Mouse (Mus musculus): ENCODE measurements around the gene Hist3h2a. TPM values are rescaled to one million over a fixed set of nuclear protein-coding genes. Genes with fewer than 3 reads are reported as not detected.

The Hist3h2a gene
- polyA plus RNA-seq, 1 experiment from 2014 or later: 33.0 TPM

DNA sequence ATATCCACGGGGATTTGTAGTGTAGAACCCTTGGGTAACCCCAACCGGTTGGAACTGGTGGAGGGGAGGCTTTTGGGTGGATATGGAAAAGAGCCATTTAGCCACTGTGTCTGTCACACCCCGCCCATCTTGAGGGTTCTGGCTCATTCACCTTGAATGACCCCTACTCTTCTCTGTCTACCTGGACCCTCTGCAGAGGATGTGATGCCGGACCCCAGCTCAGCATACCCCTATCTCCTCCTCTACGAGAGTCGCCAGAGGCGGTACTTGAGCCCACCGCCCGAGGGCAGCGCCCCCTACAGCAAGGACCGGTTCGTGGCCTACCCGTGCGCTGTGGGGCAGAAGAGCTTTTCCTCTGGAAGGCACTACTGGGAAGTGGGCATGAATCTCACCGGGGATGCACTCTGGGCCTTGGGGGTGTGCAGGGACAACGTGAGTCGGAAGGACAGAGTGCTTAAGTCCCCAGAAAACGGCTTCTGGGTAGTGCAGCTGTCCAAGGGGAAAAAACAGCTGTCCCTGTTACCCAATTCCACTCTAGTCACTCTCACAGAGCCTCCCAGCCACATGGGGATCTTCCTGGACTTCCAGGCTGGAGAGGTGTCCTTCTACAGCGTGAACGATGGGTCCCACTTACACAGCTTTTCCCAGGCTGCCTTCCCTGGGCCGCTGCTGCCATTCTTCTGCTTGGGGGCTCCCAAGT is 16.5 kb downstream of the Hist3h2a start:
- H3K27me3 ChIP-seq (ENCODE audit: control insufficient read depth, insufficient read depth, low read length): no peaks in the 10 kb centered on the region
- no peak overlapping the region for H3K9ac ChIP-seq (ENCODE audit: low read length)
- no peaks in the 10 kb centered on the region for H3K9me3 ChIP-seq (replicated peaks; ENCODE audit: control insufficient read depth, low read length)
- no peak for ATAC-seq (ENCODE audit: insufficient read depth, low FRiP score)
- H3K4me2 ChIP-seq (ENCODE audit: low read depth, low read length): no peak overlapping the region
- no peak overlapping the region for H3K4me3 ChIP-seq (replicated peaks; ENCODE audit: low read length)
- peaks cover 6% of the 10 kb centered on the region; the same call in 1 of the 2 replicates for H3K36me3 ChIP-seq (ENCODE audit: control insufficient read depth, insufficient read depth, low read length)
- no peaks in the 10 kb centered on the region for H3K4me1 ChIP-seq (ENCODE audit: control insufficient read depth, insufficient read depth, low read length)
- no peak overlapping the region for H3K27ac ChIP-seq (ENCODE audit: low read length)
- 88% methylated on average over 21 of the region's 21 CpGs for WGBS

DNA sequence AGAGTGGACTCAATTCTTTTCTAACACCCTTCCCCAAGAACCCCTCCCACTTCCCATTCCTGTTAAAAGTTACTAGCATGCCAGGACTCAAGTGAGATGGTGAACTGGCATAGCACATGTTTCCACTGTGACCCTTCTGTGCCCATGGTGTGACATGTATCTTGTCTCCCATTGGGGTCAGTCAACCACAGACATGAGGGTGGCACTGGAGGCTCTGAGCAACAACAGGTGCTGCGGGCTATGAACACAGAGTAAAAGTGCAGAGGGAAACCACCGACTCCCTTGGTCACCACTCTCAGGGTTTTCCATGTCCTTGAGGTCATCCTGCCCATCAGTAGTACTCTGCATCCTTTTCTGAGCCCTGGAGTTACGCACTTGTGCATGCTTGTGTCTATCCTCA is 17.3 kb downstream of the Hist3h2a start:
- H3K4me2 ChIP-seq (ENCODE audit: low read depth, low read length): no peak overlapping the region
- ATAC-seq (ENCODE audit: insufficient read depth, low FRiP score): no peak
- H3K4me3 ChIP-seq (replicated peaks; ENCODE audit: low read length): no peak overlapping the region
- no peaks in the 10 kb centered on the region for H3K4me1 ChIP-seq (ENCODE audit: control insufficient read depth, insufficient read depth, low read length)
- WGBS: 89% methylated on average over 3 of the region's 3 CpGs
- H3K9me3 ChIP-seq (replicated peaks; ENCODE audit: control insufficient read depth, low read length): no peaks in the 10 kb centered on the region
- H3K27ac ChIP-seq (ENCODE audit: low read length): no peak overlapping the region
- peaks cover 6% of the 10 kb centered on the region; the same call in 1 of the 2 replicates for H3K36me3 ChIP-seq (ENCODE audit: control insufficient read depth, insufficient read depth, low read length)
- no peak overlapping the region for H3K9ac ChIP-seq (ENCODE audit: low read length)
- no peaks in the 10 kb centered on the region for H3K27me3 ChIP-seq (ENCODE audit: control insufficient read depth, insufficient read depth, low read length)

DNA sequence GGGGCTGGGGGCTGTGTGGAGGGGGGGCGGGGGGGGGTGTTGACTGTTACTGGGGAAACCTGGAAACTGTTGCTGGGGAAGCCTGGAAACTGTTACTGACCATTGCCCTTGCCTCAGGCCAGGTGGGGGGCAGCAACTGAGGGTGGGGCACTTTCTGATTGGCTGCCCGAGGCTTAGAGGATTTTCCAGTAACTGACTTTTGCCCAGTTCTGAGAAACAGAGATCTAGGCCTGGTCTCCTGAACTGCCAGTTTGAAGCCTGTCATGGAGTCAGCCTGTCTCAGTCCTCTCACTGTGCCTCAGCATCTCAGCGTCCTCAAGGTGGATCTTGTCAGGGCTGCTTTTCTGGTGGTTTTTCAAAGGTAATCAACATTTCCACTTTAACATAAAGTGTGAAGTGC is 19.9 kb downstream of the Hist3h2a start:
- Histone ChIP-seq H3K9ac (ENCODE audit: low read length) (no peak overlapping the region), H3K4me3 (replicated peaks; ENCODE audit: low read length) (no peak overlapping the region), H3K36me3 (ENCODE audit: control insufficient read depth, insufficient read depth, low read length) (peaks cover 6% of the 10 kb centered on the region; the same call in 1 of the 2 replicates), H3K9me3 (replicated peaks; ENCODE audit: control insufficient read depth, low read length) (no peaks in the 10 kb centered on the region), H3K27me3 (ENCODE audit: control insufficient read depth, insufficient read depth, low read length) (no peaks in the 10 kb centered on the region), H3K4me1 (ENCODE audit: control insufficient read depth, insufficient read depth, low read length) (peaks cover 11% of the 10 kb centered on the region), H3K4me2 (ENCODE audit: low read depth, low read length) (no peak overlapping the region), H3K27ac (ENCODE audit: low read length) (no peak overlapping the region)
- ATAC-seq (ENCODE audit: insufficient read depth, low FRiP score): no peak
- WGBS: 91% methylated on average over 3 of the region's 3 CpGs

DNA sequence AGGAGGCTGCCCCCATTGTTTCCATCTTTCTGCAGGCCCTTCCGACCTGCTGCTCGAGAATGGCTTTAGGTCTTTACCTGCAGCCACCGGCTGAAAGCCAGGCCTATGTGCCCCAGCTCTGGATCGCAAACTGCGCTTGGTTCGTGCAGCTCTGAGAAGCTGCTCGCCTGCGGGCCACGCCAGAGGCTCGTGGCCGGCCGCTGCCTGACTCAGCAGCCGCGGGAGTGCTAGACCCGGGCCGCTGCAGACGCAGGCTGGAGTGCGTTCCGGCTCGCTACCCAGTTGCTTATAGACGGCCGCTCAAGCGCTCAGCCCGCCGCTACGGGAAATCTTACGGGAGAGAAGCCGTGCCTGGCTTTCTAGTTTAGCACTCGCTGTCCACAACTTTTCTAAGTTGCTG is 22.7 kb downstream of the Hist3h2a start:
- peak overlapping the region; percentile 99 for H3K4me2 ChIP-seq (ENCODE audit: low read depth, low read length)
- H3K9ac ChIP-seq (ENCODE audit: low read length): peak overlapping the region; percentile 92
- H3K36me3 ChIP-seq (ENCODE audit: control insufficient read depth, insufficient read depth, low read length): peaks cover 4% of the 10 kb centered on the region
- peak overlapping the region; percentile 80 for H3K27ac ChIP-seq (ENCODE audit: low read length)
- peak overlapping the region; percentile 76 for H3K4me3 ChIP-seq (replicated peaks; ENCODE audit: low read length)
- under 1% methylated on average over 29 of the region's 29 CpGs for WGBS
- peaks cover 28% of the 10 kb centered on the region for H3K4me1 ChIP-seq (ENCODE audit: control insufficient read depth, insufficient read depth, low read length)
- H3K27me3 ChIP-seq (ENCODE audit: control insufficient read depth, insufficient read depth, low read length): no peaks in the 10 kb centered on the region
- H3K9me3 ChIP-seq (replicated peaks; ENCODE audit: control insufficient read depth, low read length): no peaks in the 10 kb centered on the region
- no peak for ATAC-seq (ENCODE audit: insufficient read depth, low FRiP score)

DNA sequence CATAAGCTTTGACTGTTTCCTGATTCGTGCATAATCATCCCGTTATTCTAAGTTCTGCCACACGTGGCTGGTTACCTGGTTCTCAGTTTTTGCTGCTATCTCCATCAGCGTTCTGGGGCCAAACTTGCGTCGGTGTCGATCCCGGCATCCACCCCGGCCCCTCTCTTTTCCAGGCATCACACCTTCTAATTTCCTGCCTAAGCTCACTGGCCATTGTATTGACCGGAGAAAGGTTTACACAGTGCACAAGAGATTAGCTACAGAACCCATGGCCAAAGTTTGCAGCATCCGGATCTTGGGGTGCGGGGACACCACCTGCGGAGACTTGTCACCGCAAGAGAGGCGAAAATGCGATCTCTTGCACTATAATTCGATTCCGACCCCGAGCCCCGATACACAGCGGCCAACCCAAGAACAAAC is 23.1 kb downstream of the Hist3h2a start:
- peak overlapping the region; percentile 99 for H3K4me2 ChIP-seq (ENCODE audit: low read depth, low read length)
- H3K36me3 ChIP-seq (ENCODE audit: control insufficient read depth, insufficient read depth, low read length): peaks cover 5% of the 10 kb centered on the region
- H3K27me3 ChIP-seq (ENCODE audit: control insufficient read depth, insufficient read depth, low read length): no peaks in the 10 kb centered on the region
- ATAC-seq (ENCODE audit: insufficient read depth, low FRiP score): no peak
- H3K4me1 ChIP-seq (ENCODE audit: control insufficient read depth, insufficient read depth, low read length): peaks cover 28% of the 10 kb centered on the region
- peak overlapping the region; percentile 80 for H3K27ac ChIP-seq (ENCODE audit: low read length)
- peak overlapping the region; percentile 92 for H3K9ac ChIP-seq (ENCODE audit: low read length)
- peak overlapping the region; percentile 76 for H3K4me3 ChIP-seq (replicated peaks; ENCODE audit: low read length)
- WGBS: 0% methylated on average over 21 of the region's 21 CpGs
- H3K9me3 ChIP-seq (replicated peaks; ENCODE audit: control insufficient read depth, low read length): no peaks in the 10 kb centered on the region

DNA sequence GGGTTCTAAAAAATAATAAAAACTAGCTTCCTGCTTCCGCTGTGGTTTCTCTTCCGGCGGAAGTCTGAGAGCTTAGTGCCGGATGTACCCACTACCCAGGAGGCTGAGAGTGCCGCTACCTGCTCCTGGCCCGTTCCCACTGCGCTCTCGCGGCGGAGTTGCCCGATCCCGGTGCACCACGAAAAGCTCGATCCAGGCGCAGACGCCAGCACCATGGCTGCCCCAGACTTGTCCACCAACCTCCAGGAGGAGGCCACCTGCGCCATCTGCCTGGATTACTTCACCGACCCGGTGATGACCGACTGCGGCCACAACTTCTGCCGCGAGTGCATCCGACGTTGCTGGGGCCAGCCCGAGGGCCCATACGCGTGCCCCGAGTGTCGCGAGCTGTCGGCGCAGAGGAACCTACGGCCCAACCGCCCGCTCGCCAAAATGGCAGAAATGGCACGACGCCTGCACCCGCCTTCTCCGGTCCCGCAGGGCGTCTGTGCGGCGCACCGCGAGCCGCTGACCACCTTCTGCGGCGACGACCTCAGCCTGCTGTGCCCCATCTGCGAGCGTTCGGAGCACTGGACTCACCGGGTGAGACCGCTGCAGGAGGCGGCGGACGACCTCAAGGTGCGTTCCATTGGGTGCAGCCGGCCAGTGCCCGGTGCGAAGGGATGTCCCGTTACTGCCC is 23.7 kb downstream of the Hist3h2a start, which contains the start of gene Trim11:
TSS of gene Trim11 (plus strand) at position 67 of the 679 bp plus-strand sequence.
- ATAC-seq (ENCODE audit: insufficient read depth, low FRiP score): peak; percentile 54
- H3K4me2 ChIP-seq (ENCODE audit: low read depth, low read length): peak within 1 kb of the TSS; percentile 99
- peak within 1 kb of the TSS; percentile 76 for H3K4me3 ChIP-seq (replicated peaks; ENCODE audit: low read length)
- peak within 1 kb of the TSS; percentile 92 for H3K9ac ChIP-seq (ENCODE audit: low read length)
- no peaks in the 10 kb centered on the region for H3K27me3 ChIP-seq (ENCODE audit: control insufficient read depth, insufficient read depth, low read length)
- no peaks in the 10 kb centered on the region for H3K9me3 ChIP-seq (replicated peaks; ENCODE audit: control insufficient read depth, low read length)
- peaks cover 28% of the 10 kb centered on the region for H3K4me1 ChIP-seq (ENCODE audit: control insufficient read depth, insufficient read depth, low read length)
- H3K27ac ChIP-seq (ENCODE audit: low read length): peak within 1 kb of the TSS; percentile 80
- peaks cover 7% of the 10 kb centered on the region for H3K36me3 ChIP-seq (ENCODE audit: control insufficient read depth, insufficient read depth, low read length)
- WGBS: under 1% methylated on average over 64 of the region's 64 CpGs

DNA sequence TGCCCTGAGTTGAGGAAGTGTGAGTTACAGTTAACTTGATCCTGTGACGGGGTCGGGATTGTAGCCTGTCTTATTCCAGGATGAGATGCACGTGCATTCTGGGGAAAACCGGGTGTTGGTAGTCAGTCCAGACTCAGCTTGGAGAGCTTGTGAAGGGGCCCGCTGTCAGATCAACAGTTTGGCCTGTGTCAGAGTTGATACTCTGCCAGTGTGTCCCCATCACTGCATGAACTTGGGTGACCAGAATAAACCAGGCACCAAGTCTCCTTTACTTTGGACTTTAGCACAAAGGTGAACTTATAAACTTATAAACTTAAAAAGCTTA is 24.2 kb downstream of the Hist3h2a start:
- 2% methylated on average over 5 of the region's 5 CpGs for WGBS
- peaks cover 28% of the 10 kb centered on the region for H3K4me1 ChIP-seq (ENCODE audit: control insufficient read depth, insufficient read depth, low read length)
- peaks cover 7% of the 10 kb centered on the region for H3K36me3 ChIP-seq (ENCODE audit: control insufficient read depth, insufficient read depth, low read length)
- H3K9ac ChIP-seq (ENCODE audit: low read length): peak overlapping the region; percentile 92
- peak overlapping the region; percentile 76 for H3K4me3 ChIP-seq (replicated peaks; ENCODE audit: low read length)
- no peaks in the 10 kb centered on the region for H3K9me3 ChIP-seq (replicated peaks; ENCODE audit: control insufficient read depth, low read length)
- peak overlapping the region; percentile 80 for H3K27ac ChIP-seq (ENCODE audit: low read length)
- no peaks in the 10 kb centered on the region for H3K27me3 ChIP-seq (ENCODE audit: control insufficient read depth, insufficient read depth, low read length)
- no peak for ATAC-seq (ENCODE audit: insufficient read depth, low FRiP score)
- H3K4me2 ChIP-seq (ENCODE audit: low read depth, low read length): peak overlapping the region; percentile 99

DNA sequence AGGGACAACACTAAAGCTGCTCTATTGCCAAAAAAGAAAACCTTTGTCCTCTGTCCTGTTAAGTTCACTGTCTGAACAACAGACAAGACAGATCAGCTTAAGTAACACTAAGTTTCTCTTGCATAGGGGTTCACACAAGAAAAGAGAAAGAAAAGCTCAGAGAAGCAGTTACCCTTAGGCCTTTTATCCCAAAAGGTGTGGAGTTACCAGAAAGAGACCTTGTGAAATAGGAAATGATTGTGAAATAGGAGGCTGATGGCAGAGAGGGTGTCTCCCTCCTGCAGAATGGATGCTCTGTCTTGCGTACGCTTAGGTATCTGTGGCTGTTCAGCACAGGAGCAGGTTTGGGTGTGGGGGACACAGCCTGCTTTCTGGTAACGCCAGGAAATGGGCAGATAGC is 24.7 kb downstream of the Hist3h2a start:
- Histone ChIP-seq H3K9me3 (replicated peaks; ENCODE audit: control insufficient read depth, low read length) (no peaks in the 10 kb centered on the region), H3K27ac (ENCODE audit: low read length) (peak overlapping the region; percentile 70), H3K4me3 (replicated peaks; ENCODE audit: low read length) (peak overlapping the region; percentile 76), H3K4me1 (ENCODE audit: control insufficient read depth, insufficient read depth, low read length) (peaks cover 28% of the 10 kb centered on the region), H3K4me2 (ENCODE audit: low read depth, low read length) (peak overlapping the region; percentile 99), H3K27me3 (ENCODE audit: control insufficient read depth, insufficient read depth, low read length) (no peaks in the 10 kb centered on the region), H3K9ac (ENCODE audit: low read length) (peak overlapping the region; percentile 92), H3K36me3 (ENCODE audit: control insufficient read depth, insufficient read depth, low read length) (peaks cover 7% of the 10 kb centered on the region)
- no peak for ATAC-seq (ENCODE audit: insufficient read depth, low FRiP score)
- 64% methylated on average over 3 of the region's 3 CpGs for WGBS

DNA sequence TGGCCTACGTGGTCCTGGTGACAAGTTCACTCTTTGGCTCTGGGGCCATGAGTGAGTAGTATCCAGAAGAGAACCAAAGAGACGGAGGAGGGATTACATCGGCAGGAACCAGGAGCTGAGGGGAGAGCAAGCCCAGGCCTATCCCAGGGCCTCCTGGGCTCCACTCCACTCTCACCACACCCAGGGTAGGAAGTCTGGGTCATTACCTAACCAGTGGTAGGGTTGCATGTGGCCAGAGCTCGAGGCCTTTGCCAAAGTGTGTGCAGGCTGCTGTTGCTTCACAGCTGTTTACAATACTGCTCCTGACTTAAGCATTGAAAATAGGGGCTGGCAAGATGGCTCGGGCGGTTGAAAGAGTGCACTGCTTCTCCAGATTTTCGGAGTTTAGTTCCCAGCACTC is 25.2 kb downstream of the Hist3h2a start:
- WGBS: 63% methylated on average over 7 of the region's 7 CpGs

More for the DNA sequence above, 25.2 kb downstream of the Hist3h2a start:
- peak overlapping the region; percentile 99 for H3K4me2 ChIP-seq (ENCODE audit: low read depth, low read length)
- peak overlapping the region; percentile 70 for H3K27ac ChIP-seq (ENCODE audit: low read length)
- peak overlapping the region; percentile 76 for H3K4me3 ChIP-seq (replicated peaks; ENCODE audit: low read length)
- H3K27me3 ChIP-seq (ENCODE audit: control insufficient read depth, insufficient read depth, low read length): no peaks in the 10 kb centered on the region
- no peaks in the 10 kb centered on the region for H3K9me3 ChIP-seq (replicated peaks; ENCODE audit: control insufficient read depth, low read length)
- peak overlapping the region; percentile 92 for H3K9ac ChIP-seq (ENCODE audit: low read length)
- no peak for ATAC-seq (ENCODE audit: insufficient read depth, low FRiP score)
- peaks cover 7% of the 10 kb centered on the region for H3K36me3 ChIP-seq (ENCODE audit: control insufficient read depth, insufficient read depth, low read length)
- H3K4me1 ChIP-seq (ENCODE audit: control insufficient read depth, insufficient read depth, low read length): peaks cover 28% of the 10 kb centered on the region

All from stomach, embryonic 16.5 days (tissue).